Mouse (Mus musculus) kidney, embryonic 16.5 days (tissue): ENCODE measurements around the gene Slc39a7. TPM values are rescaled to one million over a fixed set of nuclear protein-coding genes. Genes with fewer than 3 reads are reported as not detected.
A peak's percentile ranks its signal among the peaks of the same experiment; 100 is the strongest.

Experiments
- ATAC-seq: fragments of 200-750 bp; cut with Nextera tagmentation; 2 replicates; pipeline ENCODE4 v1.8.0; 2017; ENCODE audit warnings: moderate TSS enrichment; ENCODE audit not compliant: low FRiP score, low TSS enrichment
- H3K27ac ChIP-seq: fragments of 300-500 bp; sonication (generic); 2 replicates; pipeline ENCODE4 v1.5.1; 2014; ENCODE audit warnings: low read length
- H3K27me3 ChIP-seq: fragments of 300-500 bp; sonication (generic); 2 replicates; pipeline ENCODE4 v1.6.1; 2014; ENCODE audit warnings: low read length, control low read depth, mixed read lengths; ENCODE audit not compliant: insufficient read depth
- H3K36me3 ChIP-seq: fragments of 300-500 bp; sonication (generic); 2 replicates; pipeline ENCODE4 v1.6.1; 2014; ENCODE audit warnings: low read length, control low read depth, mixed read lengths; ENCODE audit not compliant: insufficient read depth
- H3K4me1 ChIP-seq: fragments of 300-500 bp; sonication (generic); 2 replicates; pipeline ENCODE4 v1.6.1; 2014; ENCODE audit warnings: low read length, control low read depth, mixed read lengths; ENCODE audit not compliant: insufficient read depth
- H3K4me2 ChIP-seq: fragments of 300-500 bp; sonication (generic); replicated peaks from 2 replicates; pipeline ENCODE4 v1.6.1; 2014; ENCODE audit warnings: low read depth, low read length
- H3K4me3 ChIP-seq: fragments of 300-500 bp; sonication (generic); 2 replicates; pipeline ENCODE4 v1.5.1; 2014; ENCODE audit warnings: mild to moderate bottlenecking, low read length
- H3K9ac ChIP-seq: fragments of 300-500 bp; sonication (generic); replicated peaks from 2 replicates; pipeline ENCODE4 v1.6.1; 2014; ENCODE audit warnings: low read length
- H3K9me3 ChIP-seq: fragments of 300-500 bp; sonication (generic); 2 replicates; pipeline ENCODE4 v1.6.1; 2016; ENCODE audit warnings: low read length, control low read depth
- WGBS: fragments of 180-500 bp; shearing (Covaris S2); extraction: QIAGEN DNeasy Blood & Tissue Kit; methylation state at CpG from one replicate; pipeline ENCODE4 v1.1.7; 2014; 5-methylcytosine and 5-hydroxymethylcytosine counted together
- polyA plus RNA-seq: library from polyadenylated mRNA; unstranded; fragments of >200 nt; fragmentation: Nextera tagmentation; extraction: Ambion mirVana; gene quantifications from 2 replicates; pipeline ENCODE4 v1.2.1, GENCODE M21; 2015

Gene Slc39a7
- 227 and 231 TPM in 2 replicates for polyA plus RNA-seq

- Histone ChIP-seq H3K36me3 (peaks cover 43% of the 10 kb centered on the region), H3K27me3 (no peaks in the 10 kb centered on the region), H3K9me3 (no peaks in the 10 kb centered on the region), H3K4me2 (peak within 1 kb of the TSS; percentile 97), H3K4me3 (peak within 1 kb of the TSS; percentile 88), H3K9ac (peak within 1 kb of the TSS; percentile 93), H3K27ac (peak within 1 kb of the TSS; percentile 97), H3K4me1 (peaks cover 49% of the 10 kb centered on the region)
- WGBS = under 1% methylated on average over 65 of the region's 88 CpGs
- ATAC-seq = peak; percentile 72
These were observed at the start of gene Slc39a7, which contains the start of gene Rxrb for GRCm38 (mm10) chr17:34031465-34032173. Slc39a7 (minus strand) TSS chr17:34031682. Rxrb (plus strand) TSS chr17:34031812.

- no peaks in the 10 kb centered on the region for H3K36me3 ChIP-seq
- no peaks in the 10 kb centered on the region for H3K9me3 ChIP-seq
- H3K27me3 ChIP-seq = peaks cover 23% of the 10 kb centered on the region
- no peak overlapping the region for H3K27ac ChIP-seq
- no peak overlapping the region for H3K9ac ChIP-seq
- ATAC-seq = peak; percentile 62
- WGBS = 20% methylated on average over 5 of the region's 5 CpGs
- H3K4me3 ChIP-seq = no peak overlapping the region
- H3K4me1 ChIP-seq = no peaks in the 10 kb centered on the region
- H3K4me2 ChIP-seq = no peak overlapping the region
These were observed 48.1 kb upstream of the Slc39a7 start for GRCm38 (mm10) chr17:34079621-34080020.

GRCm38 (mm10) chr17:34079002-34079401, 47.5 kb upstream of the Slc39a7 start:
- Histone ChIP-seq H3K27ac (no peak overlapping the region), H3K27me3 (peaks cover 22% of the 10 kb centered on the region), H3K36me3 (no peaks in the 10 kb centered on the region), H3K4me3 (no peak overlapping the region), H3K4me1 (no peaks in the 10 kb centered on the region), H3K4me2 (no peak overlapping the region), H3K9me3 (no peaks in the 10 kb centered on the region), H3K9ac (no peak overlapping the region)
- ATAC-seq = no peak
- WGBS = 90% methylated on average over 11 of the region's 11 CpGs

- ATAC-seq = 0 out of 2 replicates have a peak, but pooled peaks have one; percentile 39
- Histone ChIP-seq H3K4me3 (no peak overlapping the region), H3K36me3 (no peaks in the 10 kb centered on the region), H3K9ac (no peak overlapping the region), H3K27ac (no peak overlapping the region), H3K27me3 (peaks cover 21% of the 10 kb centered on the region), H3K9me3 (no peaks in the 10 kb centered on the region), H3K4me2 (no peak overlapping the region), H3K4me1 (no peaks in the 10 kb centered on the region)
- 52% methylated on average over 4 of the region's 4 CpGs for WGBS
These were observed 46.7 kb upstream of the Slc39a7 start for GRCm38 (mm10) chr17:34078148-34078547.

GRCm38 (mm10) chr17:34077549-34077948, 46.1 kb upstream of the Slc39a7 start:
- no peak overlapping the region for H3K9ac ChIP-seq
- 2% methylated on average over 9 of the region's 9 CpGs for WGBS
- no peaks in the 10 kb centered on the region for H3K9me3 ChIP-seq
- H3K4me3 ChIP-seq = no peak overlapping the region
- ATAC-seq = no peak
- H3K4me2 ChIP-seq = no peak overlapping the region
- no peaks in the 10 kb centered on the region for H3K4me1 ChIP-seq
- H3K27me3 ChIP-seq = peaks cover 19% of the 10 kb centered on the region
- no peak overlapping the region for H3K27ac ChIP-seq
- H3K36me3 ChIP-seq = no peaks in the 10 kb centered on the region

- Histone ChIP-seq H3K4me1 (no peaks in the 10 kb centered on the region), H3K36me3 (no peaks in the 10 kb centered on the region), H3K9ac (no peak overlapping the region), H3K4me2 (no peak overlapping the region), H3K27ac (no peak overlapping the region), H3K4me3 (no peak overlapping the region), H3K27me3 (peaks cover 19% of the 10 kb centered on the region), H3K9me3 (peaks cover 3% of the 10 kb centered on the region; the same call in 1 of the 2 replicates)
- WGBS = 45% methylated on average over 7 of the region's 7 CpGs
- ATAC-seq = no peak
These were observed 43.8 kb upstream of the Slc39a7 start for GRCm38 (mm10) chr17:34075271-34075670.

- no peak overlapping the region for H3K4me2 ChIP-seq
- no peaks in the 10 kb centered on the region for H3K36me3 ChIP-seq
- H3K9ac ChIP-seq = no peak overlapping the region
- peaks cover 3% of the 10 kb centered on the region; the same call in 1 of the 2 replicates for H3K9me3 ChIP-seq
- peaks cover 16% of the 10 kb centered on the region for H3K27me3 ChIP-seq
- WGBS = 70% methylated on average over 5 of the region's 5 CpGs
- no peak for ATAC-seq
- no peaks in the 10 kb centered on the region for H3K4me1 ChIP-seq
- no peak overlapping the region for H3K4me3 ChIP-seq
- H3K27ac ChIP-seq = no peak overlapping the region
These were observed 40.6 kb upstream of the Slc39a7 start for GRCm38 (mm10) chr17:34072091-34072490.

- no peak for ATAC-seq
- H3K27ac ChIP-seq = no peak overlapping the region
- H3K27me3 ChIP-seq = no peaks in the 10 kb centered on the region
- no peak overlapping the region for H3K4me3 ChIP-seq
- no peaks in the 10 kb centered on the region for H3K4me1 ChIP-seq
- 43% methylated on average over 3 of the region's 3 CpGs for WGBS
- no peaks in the 10 kb centered on the region for H3K36me3 ChIP-seq
- no peak overlapping the region for H3K4me2 ChIP-seq
- peaks cover 3% of the 10 kb centered on the region; the same call in 1 of the 2 replicates for H3K9me3 ChIP-seq
- no peak overlapping the region for H3K9ac ChIP-seq
These were observed 37.4 kb upstream of the Slc39a7 start for GRCm38 (mm10) chr17:34068864-34069263.

- Histone ChIP-seq H3K27ac (no peak overlapping the region), H3K4me3 (no peak overlapping the region), H3K4me2 (no peak overlapping the region), H3K9ac (no peak overlapping the region), H3K4me1 (peaks cover 8% of the 10 kb centered on the region), H3K27me3 (no peaks in the 10 kb centered on the region), H3K9me3 (no peaks in the 10 kb centered on the region), H3K36me3 (no peaks in the 10 kb centered on the region)
- no peak for ATAC-seq
- 54% methylated on average over 7 of the region's 7 CpGs for WGBS
These were observed 25.7 kb upstream of the Slc39a7 start for GRCm38 (mm10) chr17:34057224-34057623.

- H3K36me3 ChIP-seq = no peaks in the 10 kb centered on the region
- peaks cover 7% of the 10 kb centered on the region; the same call in 1 of the 2 replicates for H3K9me3 ChIP-seq
- WGBS = 92% methylated on average over 5 of the region's 5 CpGs
- no peak for ATAC-seq
- no peak overlapping the region for H3K9ac ChIP-seq
- no peak overlapping the region for H3K4me2 ChIP-seq
- H3K27ac ChIP-seq = no peak overlapping the region
- no peaks in the 10 kb centered on the region for H3K27me3 ChIP-seq
- H3K4me1 ChIP-seq = no peaks in the 10 kb centered on the region
- no peak overlapping the region for H3K4me3 ChIP-seq
These were observed 16.0 kb upstream of the Slc39a7 start for GRCm38 (mm10) chr17:34047404-34048050.
